Mouse (Mus musculus): ENCODE results near the gene Akr1b8.
"Not testable (repeated sequence)": the region's sequence is repeated elsewhere in the genome, so short reads cannot be mapped to it uniquely, and the experiment has no call there.

Gene Akr1b8

GRCm38 (mm10) chr6:34353658-34354353, at the start of gene Akr1b8:
Gene Akr1b8, plus strand, starts transcription at chr6:34354119.
- no peak for DNase-seq (ENCODE audit: low spot score)

- DNase-seq (ENCODE audit: low spot score) = peak; percentile 42
Observed at GRCm38 (mm10) chr6:34304675-34305241, 49.2 kb upstream of the Akr1b8 start.

- DNase-seq (ENCODE audit: low spot score) = no peak
Observed at GRCm38 (mm10) chr6:34306797-34307196, 47.1 kb upstream of the Akr1b8 start.

- DNase-seq (ENCODE audit: low spot score) = peak; percentile 34
Observed at GRCm38 (mm10) chr6:34309526-34309925, 44.4 kb upstream of the Akr1b8 start.

- no peak for DNase-seq (ENCODE audit: low spot score)
Observed at GRCm38 (mm10) chr6:34310023-34310595, 43.8 kb upstream of the Akr1b8 start.

- DNase-seq (ENCODE audit: low spot score) = no peak
Observed at GRCm38 (mm10) chr6:34313386-34313785, 40.5 kb upstream of the Akr1b8 start.

- DNase-seq (ENCODE audit: low spot score) = no peak
Observed at GRCm38 (mm10) chr6:34313921-34314320, 40.0 kb upstream of the Akr1b8 start.

GRCm38 (mm10) chr6:34316854-34317771, 36.8 kb upstream of the Akr1b8 start, which contains the start of gene Akr1b3:
Gene Akr1b3, minus strand, starts transcription at chr6:34317478.
- peak; percentile 95 for DNase-seq (ENCODE audit: low spot score)

GRCm38 (mm10) chr6:34318172-34318571, 35.7 kb upstream of the Akr1b8 start:
- DNase-seq (ENCODE audit: low spot score) = no peak

GRCm38 (mm10) chr6:34318636-34319035, 35.3 kb upstream of the Akr1b8 start:
- no peak for DNase-seq (ENCODE audit: low spot score)

- no peak for DNase-seq (ENCODE audit: low spot score)
Observed at GRCm38 (mm10) chr6:34322121-34322520, 31.8 kb upstream of the Akr1b8 start.

- no peak for DNase-seq (ENCODE audit: low spot score)
Observed at GRCm38 (mm10) chr6:34331379-34331778, 22.5 kb upstream of the Akr1b8 start.

GRCm38 (mm10) chr6:34331804-34332203, 22.1 kb upstream of the Akr1b8 start:
- DNase-seq (ENCODE audit: low spot score) = not testable (repeated sequence)

- peak; percentile 51 for DNase-seq (ENCODE audit: low spot score)
Observed at GRCm38 (mm10) chr6:34334673-34335072, 19.2 kb upstream of the Akr1b8 start.

- no peak for DNase-seq (ENCODE audit: low spot score)
Observed at GRCm38 (mm10) chr6:34337799-34338198, 16.1 kb upstream of the Akr1b8 start.

- DNase-seq (ENCODE audit: low spot score) = no peak
Observed at GRCm38 (mm10) chr6:34341991-34342390, 11.9 kb upstream of the Akr1b8 start.

- DNase-seq (ENCODE audit: low spot score) = no peak
Observed at GRCm38 (mm10) chr6:34342476-34342875, 11.4 kb upstream of the Akr1b8 start.

- no peak for DNase-seq (ENCODE audit: low spot score)
Observed at GRCm38 (mm10) chr6:34343426-34343825, 10.5 kb upstream of the Akr1b8 start.

- DNase-seq (ENCODE audit: low spot score) = no peak
Observed at GRCm38 (mm10) chr6:34344135-34344850, 9.6 kb upstream of the Akr1b8 start.

GRCm38 (mm10) chr6:34344935-34345334, 9.0 kb upstream of the Akr1b8 start:
- DNase-seq (ENCODE audit: low spot score) = peak; percentile 55

GRCm38 (mm10) chr6:34346096-34346898, 7.6 kb upstream of the Akr1b8 start:
- peak; percentile 73 for DNase-seq (ENCODE audit: low spot score)
